Mouse (Mus musculus) intestine, postnatal 0 days (tissue): ENCODE data around the gene Gm17409. TPM values are rescaled to one million over a fixed set of nuclear protein-coding genes. Genes with fewer than 3 reads are reported as not detected.

ENCODE experiments used
- ATAC-seq: fragments of 200-750 bp; cut with Nextera tagmentation; 2 replicates; pipeline ENCODE4 v1.8.0; 2017; ENCODE audit warnings: mild to moderate bottlenecking, moderate TSS enrichment, moderate library complexity
- H3K27ac ChIP-seq: fragments of 300-500 bp; sonication (generic); 2 replicates; pipeline ENCODE4 v1.5.1; 2014; ENCODE audit warnings: mild to moderate bottlenecking, low read depth, low read length, moderate library complexity
- H3K27me3 ChIP-seq: fragments of 300-500 bp; sonication (generic); replicated peaks from 2 replicates; pipeline ENCODE4 v1.6.1; 2014; ENCODE audit warnings: low read length, mixed read lengths; ENCODE audit not compliant: control insufficient read depth, insufficient read depth
- H3K36me3 ChIP-seq: fragments of 300-500 bp; sonication (generic); 2 replicates; pipeline ENCODE4 v1.6.1; 2014; ENCODE audit warnings: mild to moderate bottlenecking, moderate library complexity; ENCODE audit not compliant: control insufficient read depth, insufficient read depth
- H3K4me1 ChIP-seq: fragments of 300-500 bp; sonication (generic); replicated peaks from 2 replicates; pipeline ENCODE4 v1.6.1; 2014; ENCODE audit warnings: antibody characterized with exemption, low read length, mixed read lengths; ENCODE audit not compliant: control insufficient read depth, insufficient read depth
- H3K4me2 ChIP-seq: fragments of 300-500 bp; sonication (generic); replicated peaks from 2 replicates; pipeline ENCODE4 v1.6.1; 2014; ENCODE audit warnings: low read depth, mild to moderate bottlenecking, moderate library complexity
- H3K4me3 ChIP-seq: fragments of 300-500 bp; sonication (generic); 2 replicates; pipeline ENCODE4 v1.5.1; 2014; ENCODE audit warnings: low read depth, low read length
- H3K9ac ChIP-seq: fragments of 300-500 bp; sonication (generic); 2 replicates; pipeline ENCODE4 v1.6.1; 2014; ENCODE audit warnings: mild to moderate bottlenecking, low read depth, low read length
- H3K9me3 ChIP-seq: fragments of 300-500 bp; sonication (generic); 2 replicates; pipeline ENCODE4 v1.6.1; 2016; ENCODE audit warnings: mixed run types; ENCODE audit not compliant: control insufficient read depth
- CTCF ChIP-seq: sonication (generic); IDR thresholded peaks from 2 replicates; pipeline ENCODE4 v1.5.1; 2016; ENCODE audit warnings: low read depth, mild to moderate bottlenecking, control low read depth, antibody characterized with exemption, moderate library complexity
- WGBS: fragments of 180-500 bp; shearing (Covaris S2); extraction: QIAGEN DNeasy Blood & Tissue Kit; methylation state at CpG from one replicate; pipeline ENCODE4 v1.1.7; 2014; 5-methylcytosine and 5-hydroxymethylcytosine counted together
- polyA plus RNA-seq: library from polyadenylated mRNA; unstranded; fragments of >200 nt; fragmentation: Nextera tagmentation; extraction: Ambion mirVana; gene quantifications from 2 replicates; pipeline ENCODE4 v1.2.1, GENCODE M21; 2015

Gene Gm17409
- polyA plus RNA-seq, 1 experiment from 2014 or later, result not detected

DNA sequence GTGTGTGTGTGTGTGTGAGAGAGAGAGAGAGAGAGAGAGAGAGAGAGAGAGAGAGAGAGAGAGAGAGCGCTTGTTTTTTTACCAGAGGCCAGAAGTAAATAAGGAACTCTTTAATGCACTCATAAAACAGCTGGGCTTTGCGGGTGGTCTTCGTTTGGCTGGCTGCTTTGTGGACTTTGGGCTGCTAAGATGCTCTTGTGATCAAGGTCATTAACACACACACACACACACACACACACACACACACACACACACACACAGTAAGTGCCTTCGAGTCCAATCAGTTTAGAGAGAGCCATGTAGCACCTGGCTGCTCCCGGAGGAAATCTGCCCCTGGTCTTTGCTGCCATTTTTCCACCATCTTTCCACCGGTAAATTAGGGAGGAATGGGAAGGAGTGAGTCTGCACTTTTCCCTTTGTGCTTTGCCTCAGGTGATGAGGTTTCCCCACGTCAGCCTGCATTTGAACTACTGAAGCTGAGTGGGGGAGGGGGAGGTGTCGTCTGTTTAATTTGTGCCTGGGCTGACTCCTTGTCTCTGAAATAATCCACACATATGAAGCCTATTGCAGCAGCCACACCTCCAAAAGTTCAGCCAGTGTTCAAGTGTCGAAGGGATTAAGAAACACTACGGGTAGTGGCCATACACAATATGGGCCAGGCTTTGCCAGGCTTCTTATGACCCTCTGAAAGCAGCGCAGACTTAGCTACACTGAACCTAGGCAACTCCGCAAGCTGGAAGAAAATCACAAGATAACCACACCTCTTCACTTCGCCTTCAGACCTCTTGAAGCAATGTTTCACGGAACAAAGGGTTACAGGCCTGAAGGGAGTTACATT lies 16.7 kb downstream of the Gm17409 start:
- no peak for TF ChIP-seq CTCF
- Histone ChIP-seq H3K27ac (no peak overlapping the region), H3K9ac (no peak overlapping the region), H3K4me2 (no peak overlapping the region), H3K4me1 (0 out of 2 replicates have a peak, but pooled peaks cover 3% of the 10 kb centered on the region), H3K4me3 (no peak overlapping the region), H3K36me3 (peaks cover 3% of the 10 kb centered on the region; the same call in 1 of the 2 replicates), H3K27me3 (no peaks in the 10 kb centered on the region), H3K9me3 (no peaks in the 10 kb centered on the region)
- no peak for ATAC-seq
- WGBS, result 62% methylated on average over 14 of the region's 14 CpGs

DNA sequence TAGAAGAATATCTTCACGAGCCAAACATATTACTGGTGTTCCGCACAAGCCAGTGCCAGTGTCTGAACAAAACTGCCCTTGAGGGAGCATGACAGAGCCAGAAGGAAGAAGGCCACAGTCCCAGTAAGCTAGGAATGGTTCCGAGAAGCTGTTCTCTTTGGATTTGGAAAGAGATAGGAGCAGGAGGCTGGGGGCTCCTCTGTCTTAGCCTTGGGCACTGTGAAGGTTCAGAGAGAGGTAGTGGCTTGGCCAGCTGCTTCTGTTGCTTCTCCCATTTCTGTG lies 17.3 kb downstream of the Gm17409 start:
- Histone ChIP-seq H3K4me2 (no peak overlapping the region), H3K4me3 (no peak overlapping the region), H3K27me3 (no peaks in the 10 kb centered on the region), H3K4me1 (0 out of 2 replicates have a peak, but pooled peaks cover 3% of the 10 kb centered on the region), H3K27ac (no peak overlapping the region), H3K9me3 (no peaks in the 10 kb centered on the region), H3K9ac (no peak overlapping the region), H3K36me3 (peaks cover 3% of the 10 kb centered on the region; the same call in 1 of the 2 replicates)
- ATAC-seq, result no peak
- 84% methylated on average over 3 of the region's 3 CpGs for WGBS
- no peak for TF ChIP-seq CTCF

DNA sequence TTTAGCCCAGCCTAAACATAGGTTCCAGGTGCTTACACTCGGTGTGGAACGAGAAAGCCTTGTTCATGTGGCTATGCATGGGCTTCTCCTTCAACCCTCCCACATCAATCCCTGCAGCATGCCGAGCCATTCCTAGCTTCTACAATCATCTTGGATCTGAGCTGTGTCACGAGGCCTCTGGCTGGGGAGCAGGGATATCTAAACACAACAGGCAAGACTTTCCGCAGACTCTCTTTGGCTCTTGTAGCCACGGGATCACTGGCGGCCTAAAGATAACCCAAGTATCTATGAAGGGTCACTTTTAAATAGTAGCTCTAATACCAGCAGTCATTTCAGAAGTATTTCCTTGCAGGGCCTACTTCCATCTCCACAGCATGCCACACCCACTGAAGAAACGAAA lies 18.5 kb downstream of the Gm17409 start:
- H3K4me1 ChIP-seq, result 0 out of 2 replicates have a peak, but pooled peaks cover 3% of the 10 kb centered on the region
- H3K27ac ChIP-seq, result no peak overlapping the region
- no peak overlapping the region for H3K4me2 ChIP-seq
- H3K27me3 ChIP-seq, result no peaks in the 10 kb centered on the region
- no peak overlapping the region for H3K9ac ChIP-seq
- WGBS, result 80% methylated on average over 8 of the region's 8 CpGs
- H3K4me3 ChIP-seq, result no peak overlapping the region
- H3K36me3 ChIP-seq, result peaks cover 3% of the 10 kb centered on the region; the same call in 1 of the 2 replicates
- H3K9me3 ChIP-seq, result no peaks in the 10 kb centered on the region
- no peak for TF ChIP-seq CTCF
- ATAC-seq, result no peak

DNA sequence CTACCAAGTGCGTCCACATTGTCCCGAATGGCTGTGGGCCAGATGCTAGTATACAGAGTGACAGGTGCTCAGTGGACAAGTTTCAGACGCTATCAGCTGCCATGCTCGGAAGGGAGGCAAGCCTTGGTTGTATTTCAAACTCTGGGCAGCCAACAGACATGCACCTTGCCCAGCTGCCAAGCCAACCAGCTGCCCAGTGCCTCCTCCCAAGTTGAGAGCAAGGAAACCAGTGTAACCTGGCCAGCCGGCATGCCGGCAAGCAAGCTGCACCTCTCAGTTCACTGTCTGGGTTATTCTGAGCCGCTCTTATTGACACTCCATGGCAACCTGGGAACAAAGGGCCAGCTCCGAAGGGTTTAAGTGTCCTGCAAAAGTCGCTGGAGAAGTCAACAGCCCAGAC lies 19.4 kb downstream of the Gm17409 start:
- H3K4me1 ChIP-seq, result 0 out of 2 replicates have a peak, but pooled peaks cover 3% of the 10 kb centered on the region
- no peak overlapping the region for H3K4me2 ChIP-seq
- no peak overlapping the region for H3K4me3 ChIP-seq
- no peak overlapping the region for H3K27ac ChIP-seq
- peaks cover 3% of the 10 kb centered on the region; the same call in 1 of the 2 replicates for H3K36me3 ChIP-seq
- 75% methylated on average over 9 of the region's 9 CpGs for WGBS
- no peak for TF ChIP-seq CTCF
- peak; percentile 52 for ATAC-seq
- no peaks in the 10 kb centered on the region for H3K9me3 ChIP-seq
- no peak overlapping the region for H3K9ac ChIP-seq
- no peaks in the 10 kb centered on the region for H3K27me3 ChIP-seq

DNA sequence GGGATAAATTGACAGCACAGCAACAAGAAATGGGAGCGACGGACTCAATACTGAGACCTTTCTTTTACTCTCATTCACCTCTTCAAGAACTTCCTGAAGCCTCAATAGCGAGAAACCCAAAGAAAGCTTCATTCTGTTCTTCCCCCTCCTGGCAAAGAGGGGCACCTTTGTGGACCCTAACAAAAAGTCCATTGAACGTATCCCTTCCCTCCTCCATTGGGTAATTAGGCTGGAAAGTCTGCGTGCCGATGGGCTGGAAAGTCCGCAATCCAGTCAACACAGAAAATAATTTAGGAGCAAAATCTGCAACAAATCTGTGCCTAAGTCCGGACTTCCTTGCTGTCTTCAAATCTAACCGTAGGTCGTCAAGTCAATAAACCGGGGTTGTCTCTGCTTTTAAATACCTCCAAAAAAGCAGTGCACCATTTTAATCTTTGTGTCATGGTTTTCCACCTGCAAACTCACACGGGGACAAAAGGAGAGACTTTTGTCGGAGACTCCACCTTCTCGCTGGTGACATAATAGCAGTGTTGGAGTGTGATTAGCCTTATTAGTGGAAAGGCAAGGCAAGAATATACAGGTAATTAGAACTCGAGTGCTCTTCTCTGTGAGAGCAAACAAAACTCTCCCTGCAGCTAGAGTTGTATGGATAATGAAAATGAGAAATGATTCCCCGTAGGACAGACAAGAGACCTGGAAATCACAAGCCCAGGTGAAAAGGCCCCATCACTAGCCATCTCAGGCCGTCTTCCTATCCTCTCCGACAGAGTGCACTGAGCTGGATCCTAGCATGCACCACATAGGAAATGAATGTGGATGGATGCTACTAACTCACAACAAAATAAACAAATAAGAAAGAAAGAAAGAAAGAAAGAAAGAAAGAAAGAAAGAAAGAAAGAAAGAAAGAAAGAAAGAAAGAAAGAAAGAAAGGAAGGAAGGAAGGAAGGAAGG lies 24.0 kb downstream of the Gm17409 start:
- no peak overlapping the region for H3K4me3 ChIP-seq
- no peak for TF ChIP-seq CTCF
- no peak overlapping the region for H3K27ac ChIP-seq
- H3K27me3 ChIP-seq, result no peaks in the 10 kb centered on the region
- H3K9ac ChIP-seq, result no peak overlapping the region
- no peaks in the 10 kb centered on the region for H3K4me1 ChIP-seq
- H3K36me3 ChIP-seq, result peaks cover 3% of the 10 kb centered on the region; the same call in 1 of the 2 replicates
- ATAC-seq, result no peak
- H3K4me2 ChIP-seq, result no peak overlapping the region
- 89% methylated on average over 18 of the region's 18 CpGs for WGBS
- no peaks in the 10 kb centered on the region for H3K9me3 ChIP-seq

DNA sequence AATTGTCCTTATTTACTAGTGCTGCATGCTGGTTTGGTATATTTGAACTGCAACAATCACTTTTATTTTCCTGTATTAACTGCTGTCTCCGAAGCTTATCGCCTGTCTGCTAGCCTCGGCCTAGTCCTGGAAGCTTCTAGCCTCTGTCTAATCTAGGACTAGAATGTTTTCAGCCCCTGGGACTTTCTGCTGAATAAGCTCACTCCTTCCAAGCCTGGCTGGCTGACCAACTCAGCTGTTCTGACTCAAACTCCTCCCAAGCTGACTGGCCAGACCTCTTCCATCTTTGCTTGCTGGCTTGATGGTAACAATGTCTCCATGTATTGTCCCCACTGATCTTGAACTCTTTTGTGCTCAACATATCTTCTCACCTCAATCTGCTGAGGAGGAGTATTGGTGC lies 25.4 kb downstream of the Gm17409 start:
- no peak for TF ChIP-seq CTCF
- Histone ChIP-seq H3K9me3 (no peaks in the 10 kb centered on the region), H3K4me2 (no peak overlapping the region), H3K36me3 (no peaks in the 10 kb centered on the region), H3K27me3 (no peaks in the 10 kb centered on the region), H3K27ac (no peak overlapping the region), H3K9ac (no peak overlapping the region), H3K4me1 (no peaks in the 10 kb centered on the region), H3K4me3 (no peak overlapping the region)
- no peak for ATAC-seq
- WGBS, result 85% methylated on average over 3 of the region's 3 CpGs
